Mouse (Mus musculus): ENCODE results near the gene Atxn7.
A peak's percentile ranks its signal among the peaks of the same experiment; 100 is the strongest.

The Atxn7 gene

GRCm38 (mm10) chr14:14120230-14121096 is 159.2 kb downstream of the Atxn7 start, which contains the start of gene Psmd6:
Gene Psmd6 (minus strand): TSS chr14:14120984.
- DNase-seq (ENCODE audit: inconsistent ontology term): peak; percentile 90
